Mouse (Mus musculus) kidney, adult 2 months (tissue): ENCODE results near the gene Mxd4.

Experiments
- CTCF ChIP-seq: fragments of 200-500 bp; conservative IDR thresholded peaks from 2 replicates; pipeline ENCODE4 v1.5.1; 2011; ENCODE audit warnings: low read depth, mild to moderate bottlenecking, control low read depth, low read length, moderate library complexity, mixed read lengths; ENCODE audit not compliant: insufficient read depth, insufficient read length
- POLR2A ChIP-seq: fragments of 200-500 bp; IDR thresholded peaks from one replicate; pipeline ENCODE4 v1.6.1; 2011; ENCODE audit warnings: low read depth, low read length, control low read depth

DNA sequence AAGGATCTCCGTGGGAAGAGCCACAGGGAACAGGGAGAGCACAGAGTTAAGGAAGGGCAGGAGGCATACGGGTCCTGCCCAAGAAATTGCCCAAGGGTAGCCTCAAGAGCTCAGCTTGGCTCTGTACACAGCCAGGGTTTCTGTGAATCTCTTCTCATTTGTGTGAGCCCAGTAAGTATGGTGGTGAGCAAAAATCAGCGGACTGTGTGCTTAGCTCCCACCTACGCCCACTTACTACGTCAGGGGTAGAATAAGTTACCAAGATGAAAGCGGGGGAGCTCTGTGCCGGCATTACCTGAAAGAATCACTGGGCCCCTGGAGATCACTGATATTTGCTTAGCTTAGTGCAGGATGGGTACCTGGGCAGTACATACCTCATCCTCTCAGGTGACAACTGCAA is 28.5 kb upstream of the Mxd4 start:
- TF ChIP-seq POLR2A (no peak), CTCF (no peak)
